Mouse (Mus musculus): ENCODE results near the gene Pank2. TPM values are rescaled to one million over a fixed set of nuclear protein-coding genes. Genes with fewer than 3 reads are reported as not detected.
A peak's percentile ranks its signal among the peaks of the same experiment; 100 is the strongest.

The Pank2 gene
- total and polyA plus RNA-seq, 2 experiments from 2014 or later = 24.0 to 41.8 TPM

- Histone ChIP-seq H3K36me3 (ENCODE audit: insufficient read depth, low read length) (no peaks in the 10 kb centered on the region), H3K9me3 (ENCODE audit: low read length) (no peaks in the 10 kb centered on the region), H3K4me1 (ENCODE audit: insufficient read depth, low read length) (peaks cover 4% of the 10 kb centered on the region), H3K27me3 (ENCODE audit: insufficient read depth, low read length) (no peaks in the 10 kb centered on the region), H3K4me2 (ENCODE audit: low read depth, low read length, poor library complexity, severe bottlenecking) (peak overlapping the region; percentile 79), H3K4me3 (ENCODE audit: low read depth, low read length) (no peak overlapping the region), H3K27ac (ENCODE audit: low read depth, low read length) (no peak overlapping the region), H3K9ac (replicated peaks; ENCODE audit: low read length, poor library complexity, severe bottlenecking) (no peak overlapping the region)
- no peak for ATAC-seq (ENCODE audit: low FRiP score)
- no peak for TF ChIP-seq CTCF (IDR thresholded peaks at IDR 0.05)
- no peak for DNase-seq (ENCODE audit: low spot score)
- 76% methylated on average over 6 of the region's 6 CpGs for whole genome bisulfite sequencing
These were observed 1.7 kb downstream of the Pank2 start for GRCm38 (mm10) chr2:131264027-131264426.

GRCm38 (mm10) chr2:131265056-131265455 lies 2.8 kb downstream of the Pank2 start:
- TF ChIP-seq CTCF (IDR thresholded peaks at IDR 0.05) = no peak
- Histone ChIP-seq H3K4me1 (ENCODE audit: insufficient read depth, low read length) (peaks cover 4% of the 10 kb centered on the region), H3K27me3 (ENCODE audit: insufficient read depth, low read length) (no peaks in the 10 kb centered on the region), H3K27ac (ENCODE audit: low read depth, low read length) (no peak overlapping the region), H3K4me2 (ENCODE audit: low read depth, low read length, poor library complexity, severe bottlenecking) (no peak overlapping the region), H3K36me3 (ENCODE audit: insufficient read depth, low read length) (no peaks in the 10 kb centered on the region), H3K9me3 (ENCODE audit: low read length) (no peaks in the 10 kb centered on the region), H3K4me3 (ENCODE audit: low read depth, low read length) (no peak overlapping the region), H3K9ac (replicated peaks; ENCODE audit: low read length, poor library complexity, severe bottlenecking) (no peak overlapping the region)
- ATAC-seq (ENCODE audit: low FRiP score) (no peak), DNase-seq (ENCODE audit: low spot score) (no peak)
- 84% methylated on average over 2 of the region's 2 CpGs for WGBS

- no peaks in the 10 kb centered on the region for H3K9me3 ChIP-seq (ENCODE audit: low read length)
- DNase-seq (ENCODE audit: low spot score) (no peak), ATAC-seq (ENCODE audit: low FRiP score) (no peak)
- H3K4me3 ChIP-seq (ENCODE audit: low read depth, low read length) = no peak overlapping the region
- no peaks in the 10 kb centered on the region for H3K4me1 ChIP-seq (ENCODE audit: insufficient read depth, low read length)
- H3K36me3 ChIP-seq (ENCODE audit: insufficient read depth, low read length) = peaks cover 23% of the 10 kb centered on the region
- H3K27ac ChIP-seq (ENCODE audit: low read depth, low read length) = no peak overlapping the region
- H3K27me3 ChIP-seq (ENCODE audit: insufficient read depth, low read length) = no peaks in the 10 kb centered on the region
- H3K9ac ChIP-seq (replicated peaks; ENCODE audit: low read length, poor library complexity, severe bottlenecking) = no peak overlapping the region
- 93% methylated on average over 3 of the region's 3 CpGs for WGBS
- no peak for TF ChIP-seq CTCF (IDR thresholded peaks at IDR 0.05)
- H3K4me2 ChIP-seq (ENCODE audit: low read depth, low read length, poor library complexity, severe bottlenecking) = no peak overlapping the region
These were observed 13.2 kb downstream of the Pank2 start for GRCm38 (mm10) chr2:131275493-131275892.

- ATAC-seq (ENCODE audit: low FRiP score) (no peak), DNase-seq (ENCODE audit: low spot score) (no peak)
- Histone ChIP-seq H3K27ac (ENCODE audit: low read depth, low read length) (no peak overlapping the region), H3K27me3 (ENCODE audit: insufficient read depth, low read length) (no peaks in the 10 kb centered on the region), H3K4me1 (ENCODE audit: insufficient read depth, low read length) (no peaks in the 10 kb centered on the region), H3K4me2 (ENCODE audit: low read depth, low read length, poor library complexity, severe bottlenecking) (no peak overlapping the region), H3K9me3 (ENCODE audit: low read length) (no peaks in the 10 kb centered on the region), H3K9ac (replicated peaks; ENCODE audit: low read length, poor library complexity, severe bottlenecking) (no peak overlapping the region), H3K36me3 (ENCODE audit: insufficient read depth, low read length) (peaks cover 26% of the 10 kb centered on the region), H3K4me3 (ENCODE audit: low read depth, low read length) (no peak overlapping the region)
- 91% methylated on average over 5 of the region's 5 CpGs for WGBS
- TF ChIP-seq CTCF (IDR thresholded peaks at IDR 0.05) = no peak
These were observed 14.4 kb downstream of the Pank2 start for GRCm38 (mm10) chr2:131276722-131277121.

GRCm38 (mm10) chr2:131281596-131281995 lies 19.3 kb downstream of the Pank2 start:
- no peak for ATAC-seq (ENCODE audit: low FRiP score)
- TF ChIP-seq CTCF (IDR thresholded peaks at IDR 0.05) = no peak
- Histone ChIP-seq H3K4me1 (ENCODE audit: insufficient read depth, low read length) (no peaks in the 10 kb centered on the region), H3K36me3 (ENCODE audit: insufficient read depth, low read length) (peaks cover 13% of the 10 kb centered on the region; the same call in 1 of the 2 replicates), H3K4me3 (ENCODE audit: low read depth, low read length) (no peak overlapping the region), H3K27ac (ENCODE audit: low read depth, low read length) (no peak overlapping the region), H3K27me3 (ENCODE audit: insufficient read depth, low read length) (no peaks in the 10 kb centered on the region), H3K4me2 (ENCODE audit: low read depth, low read length, poor library complexity, severe bottlenecking) (no peak overlapping the region), H3K9me3 (ENCODE audit: low read length) (no peaks in the 10 kb centered on the region), H3K9ac (replicated peaks; ENCODE audit: low read length, poor library complexity, severe bottlenecking) (no peak overlapping the region)
- 84% methylated on average over 1 of the region's 1 CpGs for WGBS
- DNase-seq (ENCODE audit: low spot score) = no peak

GRCm38 (mm10) chr2:131286276-131286675 lies 24.0 kb downstream of the Pank2 start:
- ATAC-seq (ENCODE audit: low FRiP score) (no peak), DNase-seq (ENCODE audit: low spot score) (peak; percentile 19)
- Histone ChIP-seq H3K36me3 (ENCODE audit: insufficient read depth, low read length) (peaks cover 12% of the 10 kb centered on the region), H3K9me3 (ENCODE audit: low read length) (no peaks in the 10 kb centered on the region), H3K4me1 (ENCODE audit: insufficient read depth, low read length) (no peaks in the 10 kb centered on the region), H3K9ac (replicated peaks; ENCODE audit: low read length, poor library complexity, severe bottlenecking) (no peak overlapping the region), H3K27me3 (ENCODE audit: insufficient read depth, low read length) (no peaks in the 10 kb centered on the region), H3K27ac (ENCODE audit: low read depth, low read length) (no peak overlapping the region), H3K4me3 (ENCODE audit: low read depth, low read length) (no peak overlapping the region), H3K4me2 (ENCODE audit: low read depth, low read length, poor library complexity, severe bottlenecking) (no peak overlapping the region)
- TF ChIP-seq CTCF (IDR thresholded peaks at IDR 0.05) = peak; percentile 58
- 97% methylated on average over 1 of the region's 1 CpGs for WGBS
